Mouse (Mus musculus) kidney, postnatal 14 days (tissue): ENCODE data around the gene S100pbp.
A peak's percentile ranks its signal among the peaks of the same experiment; 100 is the strongest.

Experiments
- DNase-seq: peaks from one replicate; pipeline ENCODE4 v3.0.0; 2022; ENCODE audit warnings: mixed read lengths

The S100pbp gene

GRCm38 (mm10) chr4:129189542-129190519 lies at the start of gene S100pbp, which contains the start of gene Yars:
Gene S100pbp, minus strand, starts transcription at chr4:129189727.
Gene Yars, plus strand, starts transcription at chr4:129189760.
- DNase-seq, result peak; percentile 99

- peak; percentile 92 for DNase-seq
These were observed 49.5 kb upstream of the S100pbp start for GRCm38 (mm10) chr4:129239075-129239474.

GRCm38 (mm10) chr4:129238579-129239016 lies 49.1 kb upstream of the S100pbp start:
- no peak for DNase-seq

GRCm38 (mm10) chr4:129237843-129238441 lies 48.4 kb upstream of the S100pbp start:
- DNase-seq, result peak; percentile 68

GRCm38 (mm10) chr4:129236236-129236813 lies 46.8 kb upstream of the S100pbp start:
- DNase-seq, result no peak

- DNase-seq, result no peak
These were observed 45.6 kb upstream of the S100pbp start for GRCm38 (mm10) chr4:129235147-129235546.

GRCm38 (mm10) chr4:129234488-129234887 lies 45.0 kb upstream of the S100pbp start:
- DNase-seq, result peak; percentile 55

- DNase-seq, result no peak
These were observed 43.2 kb upstream of the S100pbp start for GRCm38 (mm10) chr4:129232561-129233360.

- peak; percentile 81 for DNase-seq
These were observed 42.3 kb upstream of the S100pbp start for GRCm38 (mm10) chr4:129231594-129232450.

- no peak for DNase-seq
These were observed 41.4 kb upstream of the S100pbp start for GRCm38 (mm10) chr4:129230926-129231325.

- no peak for DNase-seq
These were observed 38.5 kb upstream of the S100pbp start for GRCm38 (mm10) chr4:129227985-129228381.

- peak; percentile 55 for DNase-seq
These were observed 37.9 kb upstream of the S100pbp start for GRCm38 (mm10) chr4:129227170-129227984.

GRCm38 (mm10) chr4:129226441-129226963 lies 37.0 kb upstream of the S100pbp start:
- peak; percentile 75 for DNase-seq

- no peak for DNase-seq
These were observed 35.8 kb upstream of the S100pbp start for GRCm38 (mm10) chr4:129225315-129225714.

GRCm38 (mm10) chr4:129223421-129224281 lies 34.1 kb upstream of the S100pbp start:
- no peak for DNase-seq

- DNase-seq, result no peak
These were observed 32.7 kb upstream of the S100pbp start for GRCm38 (mm10) chr4:129222019-129222925.

GRCm38 (mm10) chr4:129221097-129222010 lies 31.8 kb upstream of the S100pbp start:
- no peak for DNase-seq
